Mouse (Mus musculus): ENCODE measurements around the gene Zfp697. TPM values are rescaled to one million over a fixed set of nuclear protein-coding genes. Genes with fewer than 3 reads are reported as not detected.
"Not testable (repeated sequence)": the region's sequence is repeated elsewhere in the genome, so short reads cannot be mapped to it uniquely, and the experiment has no call there.

Gene Zfp697
- total RNA-seq, 4 experiments from 2014 or later: 5.8 to 9.4 (median 7.5) TPM

- not testable (repeated sequence) for DNase-seq
Observed at GRCm38 (mm10) chr3:98524552-98524951, 142.3 kb downstream of the Zfp697 start.

GRCm38 (mm10) chr3:98524978-98525377 is 142.7 kb downstream of the Zfp697 start:
- not testable (repeated sequence) for DNase-seq

- DNase-seq: not testable (repeated sequence)
Observed at GRCm38 (mm10) chr3:98547641-98548040, 165.4 kb downstream of the Zfp697 start.

GRCm38 (mm10) chr3:98548495-98548894 is 166.2 kb downstream of the Zfp697 start:
- not testable (repeated sequence) for DNase-seq

DNA sequence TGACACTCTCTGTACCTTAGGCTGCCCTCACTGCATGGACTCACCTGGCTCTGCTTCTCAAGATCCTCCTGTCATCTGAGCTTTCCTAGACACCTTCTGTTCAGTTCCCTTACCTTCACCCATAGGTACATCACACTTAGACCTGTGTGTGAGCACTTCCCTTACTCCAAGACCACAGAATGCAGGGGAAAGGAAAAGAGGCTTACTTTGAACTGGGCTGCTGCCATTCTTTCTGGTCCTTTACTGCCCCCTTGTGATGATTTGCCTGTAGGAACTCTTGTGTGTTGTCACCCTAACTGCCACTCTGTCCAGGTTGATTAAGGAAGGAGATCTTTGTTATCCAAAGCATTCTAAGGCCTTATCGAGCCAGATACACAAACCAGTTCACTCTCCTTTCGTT is 168.0 kb downstream of the Zfp697 start:
- not testable (repeated sequence) for DNase-seq

GRCm38 (mm10) chr3:98550832-98551231 is 168.6 kb downstream of the Zfp697 start:
- not testable (repeated sequence) for DNase-seq

DNA sequence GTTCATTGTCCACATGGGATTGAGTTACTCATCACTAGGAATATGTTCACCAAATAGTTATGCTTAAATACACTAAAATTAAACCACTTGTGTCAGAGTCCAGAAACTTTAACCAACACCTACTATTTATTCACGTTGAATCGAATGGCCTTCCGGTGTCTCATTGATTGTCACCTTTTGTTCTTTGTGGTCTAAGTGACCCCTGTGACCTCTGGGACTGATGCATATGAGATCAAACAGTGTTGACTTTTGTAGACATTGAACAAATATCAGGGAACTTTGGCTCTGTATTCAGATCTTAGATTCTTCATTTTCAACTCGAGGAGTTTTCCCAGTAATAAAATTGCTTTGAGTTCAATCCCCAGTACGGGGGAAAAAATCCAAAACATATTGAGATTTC is 178.4 kb downstream of the Zfp697 start:
- DNase-seq: not testable (repeated sequence)

GRCm38 (mm10) chr3:98563831-98564230 is 181.6 kb downstream of the Zfp697 start:
- not testable (repeated sequence) for DNase-seq

DNA sequence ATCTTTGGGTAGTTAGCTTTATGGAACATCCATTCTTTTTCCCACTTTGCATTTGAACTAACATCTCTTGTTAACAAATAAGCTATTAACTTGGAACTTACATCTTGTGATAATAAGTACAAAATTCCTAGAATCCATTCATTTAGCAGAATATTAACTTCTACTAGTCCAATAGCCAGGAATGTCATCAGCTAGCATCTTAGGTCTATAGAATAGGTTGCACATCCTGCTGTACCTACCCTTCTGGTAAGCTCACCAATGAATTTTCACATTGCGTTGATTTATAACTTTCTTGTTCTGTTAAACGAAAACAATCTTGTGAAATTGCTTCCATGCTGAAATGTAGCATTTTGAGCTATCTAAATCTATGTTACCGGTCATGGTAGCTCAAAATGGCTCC is 182.6 kb downstream of the Zfp697 start:
- not testable (repeated sequence) for DNase-seq

GRCm38 (mm10) chr3:98567717-98568116 is 185.5 kb downstream of the Zfp697 start:
- DNase-seq: not testable (repeated sequence)

DNA sequence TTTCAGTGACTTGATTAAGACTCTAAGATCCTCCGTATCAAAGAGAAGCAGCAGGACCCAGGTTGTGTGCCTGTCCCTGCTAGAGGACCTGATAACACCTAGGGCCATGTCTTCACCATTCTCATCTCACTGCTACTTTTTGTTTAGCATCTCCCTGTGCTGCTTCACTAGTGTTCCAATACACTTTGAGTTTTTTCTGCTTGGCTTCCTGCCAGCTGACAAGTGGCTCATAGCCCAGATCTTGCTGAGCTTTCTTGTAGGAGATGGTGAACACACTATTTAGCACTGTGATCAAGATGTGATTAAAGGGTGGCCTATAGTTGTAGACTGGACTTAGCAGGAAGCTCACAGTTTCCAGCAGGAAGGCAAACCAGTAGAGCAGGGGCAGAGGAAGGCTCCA is 198.8 kb downstream of the Zfp697 start:
- not testable (repeated sequence) for DNase-seq

- not testable (repeated sequence) for DNase-seq
Observed at GRCm38 (mm10) chr3:98582202-98582601, 199.9 kb downstream of the Zfp697 start.

GRCm38 (mm10) chr3:98582622-98583021 is 200.4 kb downstream of the Zfp697 start:
- not testable (repeated sequence) for DNase-seq

DNA sequence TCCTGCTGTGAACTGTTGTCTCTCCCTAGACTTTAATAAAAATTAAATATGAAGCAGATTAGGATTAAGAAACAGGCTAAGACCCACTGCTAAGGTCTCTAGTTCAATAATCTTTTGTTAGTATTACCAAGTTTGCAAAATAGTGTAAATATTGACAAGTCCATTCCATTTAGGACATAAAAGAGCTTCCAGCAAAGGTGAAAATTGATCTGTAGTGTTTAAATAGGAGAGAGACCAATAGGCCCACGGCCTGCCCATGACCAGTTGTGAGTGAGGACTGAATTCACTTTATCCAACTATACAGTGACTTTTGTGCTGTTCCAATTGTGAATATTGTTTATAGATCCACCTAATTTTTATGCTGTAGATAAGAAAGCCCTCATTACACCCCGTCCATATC is 205.5 kb downstream of the Zfp697 start:
- DNase-seq: no peak

GRCm38 (mm10) chr3:98588707-98589106 is 206.4 kb downstream of the Zfp697 start, which contains the start of gene Gm10681:
Gm10681 (minus strand) TSS chr3:98588807.
- DNase-seq: no peak

DNA sequence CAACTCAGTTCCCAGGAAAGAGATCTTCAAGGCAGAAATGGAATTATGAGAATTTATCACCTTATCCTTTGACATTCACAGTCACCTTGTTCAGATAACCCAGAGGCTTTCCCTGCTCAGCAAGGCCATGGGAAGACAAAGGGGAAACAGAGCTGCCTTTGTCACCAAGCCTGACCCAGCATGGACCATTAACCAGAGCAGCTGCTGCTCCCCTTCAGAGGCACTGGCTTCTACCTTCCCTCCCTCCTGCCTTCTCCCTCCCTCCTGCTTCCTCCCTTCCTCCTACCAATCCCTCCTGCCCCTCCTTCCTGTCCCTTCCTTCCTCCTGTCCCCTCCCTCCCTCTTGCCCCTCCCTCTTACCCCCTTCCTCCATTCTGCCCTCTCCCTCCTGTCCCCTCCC is 231.3 kb downstream of the Zfp697 start:
- DNase-seq: not testable (repeated sequence)

DNA sequence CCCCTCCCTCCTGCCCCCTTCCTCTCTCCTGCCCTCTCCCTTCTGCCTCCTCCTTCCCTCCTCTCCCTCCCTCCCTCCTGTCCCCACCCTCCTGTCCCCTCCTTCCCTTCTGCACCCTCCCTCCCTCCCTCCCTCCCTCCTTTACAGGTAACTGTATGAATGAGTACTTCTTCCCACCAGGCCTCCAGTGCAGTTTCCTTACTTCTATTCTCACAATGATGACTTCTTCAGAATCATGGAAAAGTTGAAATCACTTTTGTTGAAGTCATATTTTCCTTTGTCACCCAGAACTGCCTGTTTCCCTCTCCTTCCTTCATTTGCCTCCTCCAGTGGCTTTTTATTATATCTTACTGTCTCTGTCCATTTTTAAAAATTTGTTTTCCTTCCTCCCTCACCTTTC is 231.7 kb downstream of the Zfp697 start:
- no peak for DNase-seq

- not testable (repeated sequence) for DNase-seq
Observed at GRCm38 (mm10) chr3:98614406-98614927, 232.2 kb downstream of the Zfp697 start.

GRCm38 (mm10) chr3:98616244-98616643 is 234.0 kb downstream of the Zfp697 start:
- DNase-seq: not testable (repeated sequence)

DNA sequence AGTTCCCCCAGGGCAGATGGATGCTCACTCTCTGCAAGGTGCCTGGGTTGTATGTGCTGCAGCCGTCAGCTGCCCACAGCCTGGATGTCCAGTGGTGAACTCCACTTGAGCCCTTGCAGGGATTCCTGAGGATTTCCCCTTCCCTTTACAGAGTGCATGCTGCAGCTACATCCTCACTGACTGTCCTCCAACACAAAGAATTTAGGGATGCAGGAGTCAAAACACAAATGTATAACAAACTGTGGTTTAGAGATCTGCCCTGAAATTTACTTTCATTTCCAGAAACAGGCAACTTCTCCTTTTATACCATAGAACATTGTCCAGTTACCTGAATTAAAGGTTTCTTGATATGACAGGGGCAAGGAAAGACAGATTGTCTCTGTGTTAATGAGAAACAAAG is 234.5 kb downstream of the Zfp697 start:
- not testable (repeated sequence) for DNase-seq

- no peak for DNase-seq
Observed at GRCm38 (mm10) chr3:98629633-98630032, 247.4 kb downstream of the Zfp697 start.

DNA sequence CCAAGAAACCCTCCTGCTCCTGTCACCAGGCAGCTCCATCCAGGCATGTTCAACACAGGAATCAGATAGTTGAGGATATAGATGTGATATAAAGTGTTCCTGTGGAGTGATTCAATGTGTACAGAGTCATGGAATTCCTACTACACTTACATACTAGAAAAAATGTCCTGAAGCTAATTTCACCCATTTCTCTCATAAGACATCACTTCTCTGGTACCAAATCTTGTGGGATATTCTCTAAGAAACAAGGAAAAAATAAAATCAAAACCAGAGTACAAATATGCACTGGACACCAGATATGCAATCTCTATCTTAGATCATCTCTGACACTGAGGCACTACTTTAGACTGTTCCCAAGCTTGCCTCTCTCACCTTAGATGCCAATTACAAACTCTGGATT is 247.9 kb downstream of the Zfp697 start, which contains the start of gene Hsd3b5:
Hsd3b5 (minus strand) TSS at position 101 of the 400 bp plus-strand sequence.
- DNase-seq: no peak

- DNase-seq: no peak
Observed at GRCm38 (mm10) chr3:98635145-98635544, 252.9 kb downstream of the Zfp697 start.

GRCm38 (mm10) chr3:98680786-98681185 is 298.5 kb downstream of the Zfp697 start:
- DNase-seq: no peak

DNA sequence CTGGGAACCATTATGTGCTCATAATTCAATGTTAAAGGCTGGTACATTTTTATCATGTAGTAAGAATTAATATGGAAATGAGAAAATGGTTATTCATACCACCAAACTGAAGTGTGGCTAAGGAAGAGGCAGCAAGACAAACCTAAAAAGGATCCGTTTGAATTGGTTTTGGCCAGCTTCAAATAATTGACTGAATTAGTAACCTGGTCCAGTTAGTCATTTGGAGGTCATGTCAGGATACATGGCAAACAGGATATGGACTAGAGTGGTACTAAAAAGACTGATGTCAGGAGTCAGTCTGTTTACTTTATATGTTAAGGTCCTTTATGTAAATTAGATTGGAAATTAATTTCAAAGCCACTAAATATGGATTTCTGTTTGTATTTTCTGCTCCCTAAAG is 300.1 kb downstream of the Zfp697 start:
- no peak for DNase-seq
